Mouse (Mus musculus): Measurements from ENCODE around the gene Theg.

DNA sequence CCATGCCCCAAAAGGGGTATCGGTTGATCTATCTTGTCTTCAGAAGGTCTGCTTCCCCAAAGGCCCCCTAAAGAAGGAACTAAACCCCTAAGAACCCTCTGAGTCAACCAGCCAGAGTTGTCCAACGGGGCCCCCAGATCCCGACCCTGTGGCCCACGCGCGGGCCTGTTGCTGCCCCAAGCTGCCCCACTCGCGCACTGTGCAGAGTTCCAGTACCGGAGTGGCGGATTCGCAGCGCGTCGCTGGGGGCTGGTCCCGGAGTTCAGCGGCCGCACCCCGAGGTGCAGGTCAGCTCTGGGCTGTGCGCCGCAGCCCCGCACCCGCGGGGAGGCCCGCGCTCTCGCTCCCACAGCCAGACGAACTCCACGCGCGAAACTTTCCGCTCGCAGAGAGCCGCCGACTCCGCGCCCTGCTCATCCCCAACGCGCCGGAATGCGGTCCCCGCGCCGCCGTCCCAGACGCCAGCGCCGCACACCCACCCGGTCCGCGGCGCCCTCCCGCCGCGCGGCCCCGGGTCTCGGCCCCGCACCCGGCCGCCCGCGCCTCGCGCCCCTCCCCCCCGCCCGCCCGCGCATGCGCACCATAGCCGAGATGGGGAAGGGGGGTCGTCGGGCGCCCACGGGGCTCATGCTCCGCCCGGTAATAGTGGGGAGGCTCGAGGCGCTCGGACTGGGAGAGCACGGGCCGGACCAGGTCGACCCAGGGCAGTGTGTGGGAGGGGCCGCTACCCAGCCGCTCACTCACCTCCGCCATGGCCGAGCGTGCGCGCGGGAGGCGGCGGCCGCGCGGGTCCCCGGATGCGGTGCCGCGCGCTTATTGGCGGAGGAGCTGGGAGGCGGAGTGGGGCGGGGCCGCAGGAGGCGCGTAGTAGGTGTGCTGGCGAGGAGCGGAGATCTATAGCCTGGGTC is 32.5 kb downstream of the Theg start, which contains the start of gene Mier2:
- TF ChIP-seq CTCF (IDR thresholded peaks at IDR 0.05; ENCODE audit: low read depth) (no peak), EP300 (IDR thresholded peaks at IDR 0.05; ENCODE audit: low read depth) (no peak)

Measured in liver, postnatal 0 days (tissue).